Mouse (Mus musculus) mature B cell (primary cell): ENCODE results near the gene Ankrd6.

Source experiments
- in situ Hi-C: fragments of 300-500 bp; cut with MboI; formaldehyde crosslinking; loops from 2 replicates; pipeline ENCODE4 v1.14.3; 2019

Ankrd6 gene

DNA sequence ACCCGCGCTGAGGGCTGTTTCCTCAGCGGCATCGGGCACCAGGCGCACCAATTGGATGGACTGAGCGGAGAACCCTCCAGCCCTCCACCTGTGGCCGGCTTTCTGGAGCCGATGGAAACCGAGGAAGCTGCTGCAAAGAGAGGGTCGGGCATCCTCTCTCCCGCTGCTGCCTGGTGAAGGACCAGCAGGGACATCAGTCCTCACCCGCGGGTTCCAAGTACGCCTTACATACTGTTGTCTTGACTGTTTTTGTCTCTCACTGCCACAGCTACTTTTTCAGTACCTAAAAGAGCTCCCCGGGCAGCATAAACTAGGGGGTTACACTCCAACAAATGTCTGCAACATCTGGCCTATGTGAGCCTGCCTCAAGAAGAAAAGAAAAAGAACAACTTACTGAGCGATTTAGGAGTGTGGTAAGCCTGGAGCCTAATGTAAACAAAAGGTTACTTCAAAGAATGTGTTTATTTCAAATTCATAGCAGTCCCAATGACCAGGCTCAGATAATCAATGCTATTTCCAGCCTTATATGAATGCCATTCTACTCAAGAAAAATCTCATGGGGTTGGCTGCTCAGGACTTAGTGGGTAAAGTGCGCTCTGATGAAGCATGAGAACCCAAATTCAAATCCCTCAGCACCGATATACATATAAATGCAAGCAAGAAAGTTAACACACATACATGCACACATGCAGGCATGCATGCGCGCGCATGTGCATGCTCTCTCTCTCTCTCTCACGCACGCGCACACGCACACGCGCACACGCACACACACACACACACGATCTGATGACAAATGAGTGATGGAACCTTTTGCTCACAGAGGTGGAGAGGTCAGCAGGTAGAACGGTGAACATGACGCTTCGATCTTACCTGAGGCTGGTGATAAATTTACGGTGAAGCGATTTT, 647 bp upstream of the Ankrd6 start:
- in situ Hi-C loops, result no loop called here

DNA sequence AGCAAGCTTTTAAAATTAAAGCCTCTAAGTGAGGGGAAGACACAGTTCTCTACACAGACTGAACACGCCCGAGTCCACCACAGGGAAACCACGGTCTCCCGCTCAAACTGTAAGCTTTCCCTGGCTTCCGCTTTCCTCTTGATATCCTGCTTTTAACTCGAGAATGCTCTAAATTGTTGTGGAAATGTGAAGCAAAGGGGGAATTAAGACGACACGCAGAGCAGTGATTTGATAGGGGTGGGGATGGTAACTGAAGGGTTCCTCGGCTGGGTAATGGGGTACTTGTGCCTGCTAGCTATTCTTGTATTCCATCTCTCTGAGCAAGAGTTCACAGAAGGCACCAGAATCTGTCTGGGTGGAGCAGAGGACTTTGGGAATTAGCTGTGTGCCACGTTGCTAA, 1.9 kb downstream of the Ankrd6 start:
- in situ Hi-C loops, result no loop called here

- in situ Hi-C loops, result no loop called here
These were observed 3.0 kb downstream of the Ankrd6 start for GRCm38 (mm10) chr4:32947631-32948030.

DNA sequence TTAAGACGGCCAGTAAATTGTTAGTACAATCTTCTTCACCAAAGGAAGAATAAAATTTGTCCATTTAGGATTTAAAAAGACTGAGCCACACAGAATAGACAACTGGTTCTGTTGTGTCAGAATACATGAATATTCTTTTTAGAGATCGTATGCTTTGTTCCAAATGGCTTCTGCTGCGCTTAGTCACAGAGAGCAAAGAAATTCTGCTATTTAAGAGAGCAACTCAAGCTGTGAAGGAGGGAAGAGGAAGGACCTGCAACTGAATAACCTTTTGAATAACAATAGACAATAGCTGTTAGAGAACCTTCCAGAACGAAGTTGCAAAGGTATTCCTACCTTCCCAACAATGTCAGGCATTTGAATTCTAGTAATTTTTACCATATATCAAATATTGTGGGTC, 9.7 kb downstream of the Ankrd6 start:
- in situ Hi-C loops, result no loop called here

DNA sequence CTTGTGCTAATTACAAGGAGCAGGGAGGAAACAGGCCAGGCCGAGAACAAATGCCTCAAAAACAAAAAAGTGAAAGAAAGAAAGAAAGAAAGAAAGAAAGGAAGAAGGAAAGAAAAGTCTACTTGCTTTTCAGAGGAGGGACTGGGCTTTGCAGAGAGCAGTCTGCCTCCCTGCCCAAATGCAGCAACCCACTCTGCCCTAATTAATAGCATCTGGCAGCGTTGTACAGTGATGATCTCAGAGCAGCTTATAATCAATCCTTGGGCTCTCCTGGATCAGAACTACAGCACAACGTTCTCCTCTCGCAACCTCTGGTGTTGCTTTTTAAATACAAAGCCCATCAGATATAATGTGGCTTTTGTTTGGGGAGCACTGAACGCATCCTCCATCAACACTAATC, 10.7 kb downstream of the Ankrd6 start:
- in situ Hi-C loops, result no loop called here

GRCm38 (mm10) chr4:32939521-32939920, 11.1 kb downstream of the Ankrd6 start:
- in situ Hi-C loops, result no loop called here

- in situ Hi-C loops, result no loop called here
These were observed 13.8 kb downstream of the Ankrd6 start for GRCm38 (mm10) chr4:32936762-32937341.

DNA sequence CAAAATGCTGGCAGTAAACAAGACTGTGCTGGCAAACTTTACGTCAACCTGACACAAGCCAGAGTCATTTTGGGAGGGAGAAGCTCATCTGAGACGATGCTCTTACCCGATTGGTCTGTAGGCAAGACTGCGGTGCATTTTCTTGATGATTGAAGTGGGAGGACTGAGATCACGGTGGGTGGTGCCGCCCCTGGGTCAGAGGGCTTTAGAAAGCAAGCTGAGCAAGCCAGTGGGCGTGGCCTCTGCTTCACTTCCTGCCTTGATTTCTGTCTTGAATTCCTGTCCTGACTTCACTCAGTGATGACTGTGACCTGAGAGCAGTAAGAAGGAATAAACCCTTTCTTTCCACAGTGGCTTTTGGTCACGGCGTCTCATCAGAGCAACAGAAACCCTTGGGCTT, 18.6 kb downstream of the Ankrd6 start:
- in situ Hi-C loops, result no loop called here

- in situ Hi-C loops, result no loop called here
These were observed 20.9 kb downstream of the Ankrd6 start for GRCm38 (mm10) chr4:32929750-32930149.

DNA sequence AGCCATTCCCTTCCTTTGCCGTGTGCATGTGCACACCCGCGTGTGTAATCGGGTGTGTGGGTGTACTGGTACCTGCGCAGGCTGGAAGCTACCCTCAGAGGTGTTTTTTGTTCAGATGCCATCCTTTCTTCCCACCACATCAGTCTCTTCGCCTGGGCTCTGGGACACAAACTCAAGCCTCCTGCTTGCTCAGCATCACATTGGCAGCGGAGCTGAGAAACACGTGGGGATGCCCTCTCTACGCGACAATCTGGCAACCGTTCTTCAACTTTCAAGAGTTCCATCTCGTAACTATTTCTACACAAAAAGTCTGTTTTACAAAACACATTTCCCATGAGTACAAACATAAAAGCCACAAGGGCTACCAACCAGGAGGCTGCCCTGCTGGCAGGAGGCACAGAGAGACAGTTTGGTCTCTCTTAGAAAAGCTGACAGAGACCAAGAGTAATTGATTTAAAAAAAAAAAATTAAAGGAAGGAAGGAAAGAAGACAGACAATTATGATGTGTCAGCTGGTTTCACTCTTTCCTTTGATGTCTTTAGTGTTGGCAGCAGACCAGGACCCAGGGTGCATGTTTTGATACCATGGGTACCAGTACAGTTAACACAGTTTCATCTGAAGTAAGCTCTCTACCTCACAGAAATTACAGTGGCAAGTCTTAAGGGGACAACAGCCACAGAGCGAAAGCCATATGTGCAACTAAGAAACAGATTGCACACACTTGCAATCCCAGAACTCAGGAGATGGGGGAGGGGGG, 21.8 kb downstream of the Ankrd6 start:
- in situ Hi-C loops, result no loop called here

DNA sequence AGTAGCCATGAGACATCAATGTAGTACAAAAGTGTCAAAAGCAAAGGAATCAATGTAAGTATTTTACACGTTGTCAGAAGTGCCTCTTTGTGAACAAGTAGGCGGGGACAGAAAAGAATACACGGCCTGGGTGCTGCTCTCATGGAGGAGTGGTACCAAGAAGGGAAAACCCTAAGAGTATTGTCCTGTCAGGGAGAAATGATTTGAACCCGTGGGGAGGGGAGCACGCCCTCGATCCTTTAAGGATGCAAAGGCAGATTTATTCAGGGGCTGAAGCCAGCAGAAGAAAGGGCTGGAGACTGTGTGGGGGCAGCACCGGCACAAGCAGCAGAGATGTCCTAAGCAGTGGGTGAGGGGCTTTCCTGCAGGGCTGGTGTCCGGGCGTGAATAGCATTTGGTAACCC, 26.7 kb downstream of the Ankrd6 start:
- in situ Hi-C loops, result no loop called here

DNA sequence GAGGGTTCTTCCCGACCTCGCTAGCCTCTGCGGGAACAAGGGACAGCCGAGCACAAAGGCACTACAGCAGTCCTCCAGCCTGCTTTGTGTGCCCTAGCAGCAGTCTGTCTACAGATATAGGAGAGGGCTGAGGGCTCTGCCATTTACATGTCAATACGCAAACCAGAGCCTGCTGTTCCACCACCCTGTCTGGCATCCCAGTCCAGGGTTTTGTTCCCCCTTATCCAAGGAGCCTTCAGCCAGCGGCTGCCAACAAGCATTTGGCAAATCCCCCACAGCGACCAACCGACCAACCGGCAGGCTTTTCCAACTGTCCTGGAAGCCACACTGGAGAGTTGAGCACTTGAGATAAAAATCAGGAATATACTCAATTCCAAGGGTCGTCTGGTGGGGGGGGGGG, 27.2 kb downstream of the Ankrd6 start:
- in situ Hi-C loops, result no loop called here

DNA sequence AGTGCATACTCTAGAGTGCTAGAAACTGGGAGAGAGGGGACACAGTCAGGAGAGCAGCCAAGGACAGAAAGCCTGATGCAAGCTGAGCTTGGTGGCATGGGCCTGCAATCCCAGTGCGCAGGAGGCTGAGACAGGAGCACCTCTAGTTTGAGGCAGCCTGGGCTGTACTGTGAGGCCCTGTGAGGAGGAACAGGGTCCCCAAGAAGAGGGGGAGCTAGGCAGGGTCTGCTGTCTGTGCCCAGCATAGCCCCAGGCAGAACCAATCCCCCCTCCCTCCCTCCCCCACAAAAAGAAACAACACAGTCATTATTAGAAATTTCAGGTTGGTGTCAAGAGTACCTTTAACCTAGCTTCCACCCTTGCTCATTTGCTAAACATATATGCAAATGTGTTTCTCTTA, 27.8 kb downstream of the Ankrd6 start:
- in situ Hi-C loops, result no loop called here

DNA sequence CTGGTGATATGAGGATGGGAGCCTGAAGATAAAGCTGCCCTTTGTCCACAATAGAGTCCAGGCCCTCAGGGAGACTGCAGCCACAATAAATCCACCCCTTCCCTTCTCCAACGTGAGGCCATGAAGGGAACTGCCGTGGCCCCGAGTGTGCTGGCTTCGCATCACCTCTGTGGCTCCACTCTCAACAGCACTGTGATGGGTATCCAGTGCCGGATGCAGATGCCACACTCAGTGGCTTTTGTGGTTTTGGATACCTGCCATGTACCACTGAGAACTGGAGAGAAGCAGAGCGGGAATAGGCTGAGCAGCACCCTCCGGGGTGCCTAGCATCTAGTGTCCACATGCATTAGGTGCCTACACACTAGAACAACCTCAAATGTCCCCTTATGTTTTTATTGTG, 29.8 kb downstream of the Ankrd6 start:
- in situ Hi-C loops, result no loop called here

DNA sequence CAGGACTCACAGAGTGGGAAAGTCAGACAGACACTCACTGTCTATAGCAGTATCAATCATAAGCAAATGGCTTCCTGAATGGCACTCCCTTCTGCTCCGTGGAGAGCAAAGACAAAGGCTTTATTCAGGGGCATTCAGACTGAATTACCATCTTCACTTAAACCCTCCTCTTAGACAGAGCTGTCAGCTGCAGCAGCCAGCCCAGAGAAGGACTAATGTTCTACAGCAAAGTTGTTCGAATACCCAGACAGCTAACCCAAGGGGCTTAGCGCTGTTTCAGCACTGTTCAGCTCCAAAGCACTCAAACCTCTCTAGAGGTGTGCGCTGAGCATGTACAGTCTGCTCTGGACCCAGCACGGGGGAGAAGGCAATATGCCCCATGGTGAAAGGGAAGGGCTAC, 32.1 kb downstream of the Ankrd6 start:
- in situ Hi-C loops, result no loop called here

DNA sequence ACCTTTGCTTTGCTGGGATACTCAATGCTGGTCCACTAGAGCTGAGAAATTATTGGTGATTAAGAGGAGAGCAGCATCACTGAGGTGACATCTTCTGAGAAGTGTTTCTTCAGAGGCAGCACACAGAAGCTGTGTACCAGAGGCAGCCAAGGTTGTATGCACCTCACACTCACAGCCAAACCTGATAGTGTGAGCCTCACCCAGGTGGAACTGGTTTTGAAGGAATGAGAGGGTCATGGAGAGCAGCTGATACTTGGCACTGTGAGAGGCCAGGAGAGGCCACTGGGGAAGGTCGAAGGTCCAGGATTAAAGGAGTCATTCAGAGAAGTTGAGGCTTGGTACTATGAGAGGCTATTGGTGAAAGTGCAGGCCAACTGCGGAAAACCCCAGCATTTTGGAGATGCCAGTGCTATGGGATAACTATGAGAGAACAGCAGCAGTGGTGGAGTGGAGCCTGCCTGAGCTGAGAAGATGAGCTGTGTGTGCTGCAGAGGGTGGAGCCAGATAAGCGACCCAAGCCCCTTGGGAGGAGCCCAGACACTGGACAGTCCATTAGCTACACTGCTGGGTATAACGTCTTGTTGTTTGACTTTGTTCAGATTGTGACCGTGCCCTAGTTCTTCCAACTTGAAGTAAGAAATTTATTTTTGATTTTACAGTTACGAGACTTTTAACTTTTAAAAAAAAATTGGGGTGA, 33.8 kb downstream of the Ankrd6 start:
- in situ Hi-C loops, result no loop called here

GRCm38 (mm10) chr4:32915928-32916327, 34.7 kb downstream of the Ankrd6 start:
- in situ Hi-C loops, result no loop called here

DNA sequence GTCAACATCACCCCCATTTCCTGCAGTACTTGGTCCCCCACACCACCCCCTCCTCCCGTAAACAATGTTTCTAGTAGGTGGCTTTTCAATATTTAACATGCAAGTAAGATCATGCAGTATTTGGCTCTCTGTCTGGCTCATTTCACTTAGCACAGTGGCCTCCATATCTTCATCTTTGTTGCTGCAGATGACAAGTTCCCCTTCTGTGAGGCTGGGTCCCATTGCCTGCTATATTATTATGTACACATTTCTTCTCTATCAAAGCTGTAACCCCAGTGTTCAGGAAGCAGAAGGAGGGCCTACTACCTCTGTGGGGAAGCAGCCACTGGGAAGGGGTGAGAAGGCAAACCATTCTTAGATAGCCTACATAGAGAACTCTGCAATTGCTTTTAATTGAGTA, 40.6 kb downstream of the Ankrd6 start:
- in situ Hi-C loops, result no loop called here

DNA sequence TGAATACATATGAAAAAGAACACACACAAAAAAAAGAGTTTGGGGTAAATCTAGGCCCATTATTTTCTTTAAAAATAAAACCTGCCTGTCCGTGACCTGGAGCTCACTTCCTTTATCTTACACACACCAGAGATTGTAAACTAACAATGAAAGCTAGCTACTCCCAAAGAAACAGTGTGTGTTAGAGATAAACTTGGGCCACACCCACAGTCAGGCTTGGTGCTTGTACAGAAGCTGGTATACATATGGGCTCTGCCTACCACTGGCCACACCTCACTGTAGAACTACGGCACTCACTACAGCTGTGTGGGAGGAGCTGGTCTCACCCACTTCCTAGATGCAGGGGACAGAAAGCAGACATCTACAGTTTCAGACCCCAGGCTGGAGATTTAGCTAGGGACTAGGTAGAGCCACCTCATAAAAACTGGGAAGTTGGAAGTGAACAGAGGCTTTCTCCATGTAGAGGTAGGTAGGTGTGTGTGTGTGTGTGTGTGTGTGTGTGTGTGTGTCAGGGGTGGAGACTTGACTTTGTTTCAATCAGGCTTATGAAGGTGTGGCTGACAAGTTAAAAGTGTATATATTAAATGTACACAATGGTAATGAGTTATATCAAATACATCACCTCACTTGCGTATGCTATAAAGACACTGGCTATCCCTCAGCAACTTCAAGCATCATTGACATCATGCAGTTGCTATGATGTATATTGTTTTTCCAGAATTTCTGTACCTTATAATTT, 41.2 kb downstream of the Ankrd6 start:
- in situ Hi-C loops, result no loop called here

DNA sequence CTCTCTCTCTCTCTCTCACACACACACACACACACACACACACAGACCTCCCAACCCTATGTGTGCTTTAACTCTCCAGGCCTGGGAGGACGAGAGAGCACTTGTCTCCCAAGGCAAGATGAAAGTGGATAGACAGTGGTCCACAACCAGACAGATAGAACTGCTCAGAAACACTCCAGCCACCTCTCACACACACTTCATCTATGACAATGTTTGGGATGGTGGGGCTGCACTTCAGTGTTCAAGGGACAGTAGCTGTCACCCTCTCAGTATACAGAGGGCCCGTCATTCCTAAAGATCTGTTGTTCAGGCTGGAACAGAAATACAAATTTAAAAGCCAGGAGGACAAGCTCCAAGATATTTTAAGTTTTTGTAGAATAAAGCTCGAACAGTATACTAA, 43.0 kb downstream of the Ankrd6 start:
- in situ Hi-C loops, result no loop called here

- in situ Hi-C loops, result no loop called here
These were observed 44.0 kb downstream of the Ankrd6 start for GRCm38 (mm10) chr4:32906627-32907026.

GRCm38 (mm10) chr4:32905913-32906312, 44.7 kb downstream of the Ankrd6 start:
- in situ Hi-C loops, result no loop called here
